Mouse (Mus musculus): Measurements from ENCODE around the gene Clstn1. TPM values are rescaled to one million over a fixed set of nuclear protein-coding genes. Genes with fewer than 3 reads are reported as not detected.

Gene Clstn1
- polyA plus RNA-seq (2014; fragmentation: Illumina TruSeq; extraction: RNeasy Lipid Tissue Mini Kit (QIAGEN cat#74804); ENCODE audit: low read depth, low replicate concordance) = 9.2 TPM

DNA sequence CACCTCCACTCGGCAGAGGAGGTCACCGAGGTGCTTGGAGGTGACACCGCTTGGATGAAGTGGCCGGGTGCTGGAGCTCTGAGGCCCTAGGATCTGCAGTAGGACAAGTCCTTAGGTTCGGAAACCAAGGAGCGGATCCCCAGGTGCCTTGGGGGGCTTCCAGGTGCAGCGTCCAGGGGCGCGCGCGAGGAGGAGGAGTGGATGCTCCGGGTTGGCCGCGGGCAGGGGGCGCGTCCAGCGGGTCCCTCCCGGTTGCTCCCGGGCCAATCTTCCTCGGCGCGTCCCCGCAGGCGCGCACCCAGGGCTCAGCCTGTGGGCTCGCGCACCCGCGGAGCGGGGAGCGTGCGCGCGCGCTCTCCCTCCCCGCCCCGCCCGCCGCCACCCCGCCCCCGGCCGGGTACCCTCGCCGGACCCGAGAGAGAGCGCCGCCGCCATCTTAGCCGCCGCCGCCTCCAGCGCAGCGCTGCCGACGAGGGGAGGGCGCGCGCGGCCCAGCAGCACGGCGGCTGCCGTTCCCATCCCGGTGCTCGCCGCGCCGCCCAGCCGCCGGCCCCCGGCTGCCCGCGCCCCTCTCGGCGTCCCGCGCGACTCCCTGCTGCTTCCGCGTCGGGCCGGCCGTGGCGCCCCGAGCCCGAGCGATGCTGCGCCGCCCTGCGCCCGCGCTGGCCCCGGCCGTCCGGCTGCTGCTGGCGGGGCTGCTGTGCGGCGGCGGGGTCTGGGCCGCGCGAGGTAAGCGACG lies at the start of gene Clstn1:
Clstn1 (plus strand) TSS at position 425 of the 739 bp plus-strand sequence.

Other genes starting within 250 kb of the Clstn1 start
- gene Ube4b, start 159.7 kb upstream of the Clstn1 start, polyA plus RNA-seq (2014; fragmentation: Illumina TruSeq; extraction: RNeasy Lipid Tissue Mini Kit (QIAGEN cat#74804); ENCODE audit: low read depth, low replicate concordance) = 20.5 TPM
- gene Rbp7, start 131.5 kb upstream of the Clstn1 start, polyA plus RNA-seq (2014; fragmentation: Illumina TruSeq; extraction: RNeasy Lipid Tissue Mini Kit (QIAGEN cat#74804); ENCODE audit: low read depth, low replicate concordance) = not detected
- not detected for gene Tmem274, start 109.1 kb upstream of the Clstn1 start, polyA plus RNA-seq (2014; fragmentation: Illumina TruSeq; extraction: RNeasy Lipid Tissue Mini Kit (QIAGEN cat#74804); ENCODE audit: low read depth, low replicate concordance)
- 5.3 TPM for gene Nmnat1, start 101.3 kb upstream of the Clstn1 start, polyA plus RNA-seq (2014; fragmentation: Illumina TruSeq; extraction: RNeasy Lipid Tissue Mini Kit (QIAGEN cat#74804); ENCODE audit: low read depth, low replicate concordance)
- gene Lzic, start 101.2 kb upstream of the Clstn1 start, polyA plus RNA-seq (2014; fragmentation: Illumina TruSeq; extraction: RNeasy Lipid Tissue Mini Kit (QIAGEN cat#74804); ENCODE audit: low read depth, low replicate concordance) = 13.5 TPM
- gene Ctnnbip1, start 68.2 kb upstream of the Clstn1 start, polyA plus RNA-seq (2014; fragmentation: Illumina TruSeq; extraction: RNeasy Lipid Tissue Mini Kit (QIAGEN cat#74804); ENCODE audit: low read depth, low replicate concordance) = 7.8 TPM
- 0.08 TPM for gene Pik3cd, start 116.1 kb downstream of the Clstn1 start, polyA plus RNA-seq (2014; fragmentation: Illumina TruSeq; extraction: RNeasy Lipid Tissue Mini Kit (QIAGEN cat#74804); ENCODE audit: low read depth, low replicate concordance)
- 1.1 TPM for gene Tmem201, start 151.6 kb downstream of the Clstn1 start, polyA plus RNA-seq (2014; fragmentation: Illumina TruSeq; extraction: RNeasy Lipid Tissue Mini Kit (QIAGEN cat#74804); ENCODE audit: low read depth, low replicate concordance)
- gene Slc25a33, start 187.8 kb downstream of the Clstn1 start, polyA plus RNA-seq (2014; fragmentation: Illumina TruSeq; extraction: RNeasy Lipid Tissue Mini Kit (QIAGEN cat#74804); ENCODE audit: low read depth, low replicate concordance) = 6.6 TPM

Data from kidney, adult 10 weeks (tissue).